Mouse (Mus musculus) MEL (cell line): ENCODE measurements around the gene Alpk1. TPM values are rescaled to one million over a fixed set of nuclear protein-coding genes. Genes with fewer than 3 reads are reported as not detected.

Experiments used
- DNase-seq: peaks from one replicate; pipeline ENCODE4 v3.0.0; 2011; ENCODE audit warnings: low read depth, low spot score
- H3K27ac ChIP-seq: 2 replicates; pipeline ENCODE4 v1.5.1; 2012; ENCODE audit warnings: low read depth, mild to moderate bottlenecking, control low read depth, low read length, moderate library complexity; ENCODE audit not compliant: control insufficient read depth
- H3K27me3 ChIP-seq, 2 experiments: fragments of 150-350 bp in 1 of 2; sonication (generic) in 1 of 2; 2 replicates each; pipeline ENCODE4 v1.6.1; 2012; ENCODE audit warnings: low read length in 2 of 2, mild to moderate bottlenecking in 2 of 2, improper control_type of control experiment in 1 of 2, moderate library complexity in 1 of 2; ENCODE audit not compliant: insufficient read depth in 2 of 2, control insufficient read depth in 1 of 2
- H3K36me3 ChIP-seq, 2 experiments: 2 replicates each; pipeline ENCODE4 v1.6.1; 2012 to 2014; ENCODE audit warnings: low read length in 2 of 2, improper control_type of control experiment in 1 of 2, inconsistent platforms in 1 of 2, mild to moderate bottlenecking in 1 of 2; ENCODE audit not compliant: insufficient read depth in 2 of 2, control insufficient read depth in 1 of 2
- H3K4me1 ChIP-seq, 2 experiments: fragments of 150-350 bp in 1 of 2; sonication (generic) in 1 of 2; 2 replicates each; pipeline ENCODE4 v1.6.1; 2012; ENCODE audit warnings: low read length in 2 of 2, improper control_type of control experiment in 1 of 2, mild to moderate bottlenecking in 1 of 2; ENCODE audit not compliant: insufficient read depth in 2 of 2, control insufficient read depth in 1 of 2
- H3K4me3 ChIP-seq, 2 experiments: fragments of 150-350 bp in 1 of 2; sonication (generic) in 1 of 2; 2 replicates each; pipeline ENCODE4 v1.5.1; 2012; ENCODE audit warnings: low read depth in 2 of 2, low read length in 2 of 2, mild to moderate bottlenecking in 2 of 2, moderate library complexity in 2 of 2, control low read depth in 1 of 2, improper control_type of control experiment in 1 of 2; ENCODE audit not compliant: control insufficient read depth in 1 of 2, insufficient read depth in 1 of 2
- H3K79me2 ChIP-seq: 2 replicates; pipeline ENCODE4 v1.6.1; 2012; ENCODE audit warnings: mild to moderate bottlenecking, low read length, moderate library complexity; ENCODE audit not compliant: control insufficient read depth, poor library complexity, insufficient read depth
- H3K9ac ChIP-seq: 2 replicates; pipeline ENCODE4 v1.6.1; 2012; ENCODE audit warnings: low read depth, mild to moderate bottlenecking, control low read depth, low read length, moderate library complexity; ENCODE audit not compliant: control insufficient read depth, poor library complexity, severe bottlenecking
- H3K9me3 ChIP-seq: fragments of 150-350 bp; sonication (generic); replicated peaks from 2 replicates; pipeline ENCODE4 v1.6.1; 2012; ENCODE audit warnings: mild to moderate bottlenecking, low read length, improper control_type of control experiment, moderate library complexity; ENCODE audit not compliant: insufficient read depth
- BHLHE40 ChIP-seq: IDR thresholded peaks from 2 replicates; pipeline ENCODE4 v1.6.1; 2012; ENCODE audit warnings: low read depth, mild to moderate bottlenecking, inconsistent platforms, low read length, improper control_type of control experiment, borderline replicate concordance
- CHD1 ChIP-seq: IDR thresholded peaks from 2 replicates; pipeline ENCODE4 v1.6.1; 2012; ENCODE audit warnings: low read depth, mild to moderate bottlenecking, inconsistent platforms, low read length, improper control_type of control experiment
- CHD2 ChIP-seq: IDR thresholded peaks from 2 replicates; pipeline ENCODE4 v1.6.1; 2011; ENCODE audit warnings: low read length, improper control_type of control experiment
- CTCF ChIP-seq, 3 experiments: IDR thresholded peaks in 2 of 3; conservative IDR thresholded peaks in 1 of 3; 2 replicates each; pipeline ENCODE4 v1.5.1; 2011 to 2012; ENCODE audit warnings: low read length in 3 of 3, low read depth in 2 of 3, mild to moderate bottlenecking in 2 of 3, improper control_type of control experiment in 1 of 3, inconsistent platforms in 1 of 3, mixed read lengths in 1 of 3, moderate library complexity in 1 of 3; ENCODE audit not compliant: control insufficient read depth in 1 of 3, insufficient read depth in 1 of 3, poor library complexity in 1 of 3, severe bottlenecking in 1 of 3
- ELF1 ChIP-seq: IDR thresholded peaks from 2 replicates; pipeline ENCODE4 v1.6.1; 2014; ENCODE audit warnings: low read depth, mild to moderate bottlenecking, inconsistent platforms, low read length, improper control_type of control experiment, moderate library complexity
- EP300 ChIP-seq, 2 experiments: IDR thresholded peaks; 2 replicates each; pipeline ENCODE4 v1.6.1; 2011; ENCODE audit warnings: improper control_type of control experiment in 2 of 2, low read length in 2 of 2, low read depth in 1 of 2, mild to moderate bottlenecking in 1 of 2
- ETS1 ChIP-seq: IDR thresholded peaks from 2 replicates; pipeline ENCODE4 v1.6.1; 2012; ENCODE audit warnings: low read depth, mild to moderate bottlenecking, inconsistent platforms, low read length, improper control_type of control experiment, moderate library complexity
- HCFC1 ChIP-seq: IDR thresholded peaks from 2 replicates; pipeline ENCODE4 v1.6.1; 2012; ENCODE audit warnings: low read depth, mild to moderate bottlenecking, inconsistent platforms, low read length, improper control_type of control experiment, moderate library complexity
- JUND ChIP-seq: IDR thresholded peaks from 2 replicates; pipeline ENCODE4 v1.6.1; 2011; ENCODE audit warnings: low read depth, mild to moderate bottlenecking, improper control_type of control experiment, low read length
- MAFK ChIP-seq: IDR thresholded peaks from 2 replicates; pipeline ENCODE4 v1.6.1; 2011; ENCODE audit warnings: low read depth, mild to moderate bottlenecking, low read length, improper control_type of control experiment, borderline replicate concordance
- MAX ChIP-seq: IDR thresholded peaks from 2 replicates; pipeline ENCODE4 v1.6.1; 2011; ENCODE audit warnings: low read length, improper control_type of control experiment
- MAZ ChIP-seq: IDR thresholded peaks from 2 replicates; pipeline ENCODE4 v1.6.1; 2012; ENCODE audit warnings: low read depth, mild to moderate bottlenecking, inconsistent platforms, low read length, improper control_type of control experiment
- MEF2A ChIP-seq: IDR thresholded peaks from 2 replicates; pipeline ENCODE4 v1.6.1; 2014; ENCODE audit warnings: low read depth, mild to moderate bottlenecking, inconsistent platforms, low read length, improper control_type of control experiment; ENCODE audit not compliant: poor library complexity, insufficient replicate concordance, severe bottlenecking; ENCODE audit errors: extremely low read depth
- MXI1 ChIP-seq: IDR thresholded peaks from 2 replicates; pipeline ENCODE4 v1.6.1; 2011; ENCODE audit warnings: mild to moderate bottlenecking, low read depth, low read length, improper control_type of control experiment
- NELFE ChIP-seq: IDR thresholded peaks from 2 replicates; pipeline ENCODE4 v1.6.1; 2011; ENCODE audit warnings: low read depth, low read length, improper control_type of control experiment
- NRF1 ChIP-seq: IDR thresholded peaks from 2 replicates; pipeline ENCODE4 v1.6.1; 2014; ENCODE audit warnings: low read depth, mild to moderate bottlenecking, inconsistent platforms, low read length, improper control_type of control experiment, moderate library complexity; ENCODE audit not compliant: poor library complexity, insufficient read depth, severe bottlenecking
- POLR2A ChIP-seq, 2 experiments: IDR thresholded peaks; 2 replicates each; pipeline ENCODE4 v1.6.1; 2011 to 2012; ENCODE audit warnings: low read length in 2 of 2, mild to moderate bottlenecking in 2 of 2, control low read depth in 1 of 2, improper control_type of control experiment in 1 of 2, low read depth in 1 of 2, moderate library complexity in 1 of 2; ENCODE audit not compliant: control insufficient read depth in 1 of 2, insufficient read depth in 1 of 2, poor library complexity in 1 of 2
- POLR2AphosphoS2 ChIP-seq: IDR thresholded peaks from 2 replicates; pipeline ENCODE4 v1.6.1; 2011; ENCODE audit warnings: low read length, improper control_type of control experiment
- RCOR1 ChIP-seq: IDR thresholded peaks from 2 replicates; pipeline ENCODE4 v1.6.1; 2012; ENCODE audit warnings: low read depth, mild to moderate bottlenecking, inconsistent platforms, low read length, improper control_type of control experiment
- SMC3 ChIP-seq: IDR thresholded peaks from 2 replicates; pipeline ENCODE4 v1.6.1; 2011; ENCODE audit warnings: low read depth, low read length, improper control_type of control experiment
- TAL1 ChIP-seq: IDR thresholded peaks from 2 replicates; pipeline ENCODE4 v1.6.1; 2012; ENCODE audit warnings: mild to moderate bottlenecking, inconsistent platforms, low read length, moderate library complexity, mixed read lengths
- UBTF ChIP-seq: IDR thresholded peaks from 2 replicates; pipeline ENCODE4 v1.6.1; 2012; ENCODE audit warnings: low read depth, mild to moderate bottlenecking, inconsistent platforms, low read length, improper control_type of control experiment, moderate library complexity, borderline replicate concordance; ENCODE audit not compliant: insufficient read depth
- USF1 ChIP-seq: IDR thresholded peaks from 2 replicates; pipeline ENCODE4 v1.6.1; 2014; ENCODE audit warnings: low read depth, mild to moderate bottlenecking, inconsistent platforms, low read length, improper control_type of control experiment, moderate library complexity
- ZKSCAN1 ChIP-seq: IDR thresholded peaks from 2 replicates; pipeline ENCODE4 v1.6.1; 2012; ENCODE audit warnings: low read depth, mild to moderate bottlenecking, inconsistent platforms, low read length, improper control_type of control experiment, moderate library complexity
- polyA plus RNA-seq, 2 experiments: library from polyadenylated mRNA; stranded (reverse) in 1 of 2; unstranded in 1 of 2; fragments of >175 nt in 1 of 2; fragments of >200 nt in 1 of 2; gene quantifications; 2 replicates each; pipeline versions ENCODE4 v1.2.1 to v1.2.4; 2012; ENCODE audit warnings: low replicate concordance in 2 of 2, low read depth in 1 of 2; ENCODE audit not compliant: insufficient read length in 2 of 2, insufficient read depth in 1 of 2, missing spikeins in 1 of 2
- total RNA-seq: library from RNA; depleted of rRNA; stranded (reverse); fragments of 300-350 nt; gene quantifications from 2 replicates; pipeline ENCODE4 v1.2.3, GENCODE M21; 2012

Alpk1 gene
- total and polyA plus RNA-seq, 3 experiments, result 1.8 to 2.4 TPM; not detected in 1

DNA sequence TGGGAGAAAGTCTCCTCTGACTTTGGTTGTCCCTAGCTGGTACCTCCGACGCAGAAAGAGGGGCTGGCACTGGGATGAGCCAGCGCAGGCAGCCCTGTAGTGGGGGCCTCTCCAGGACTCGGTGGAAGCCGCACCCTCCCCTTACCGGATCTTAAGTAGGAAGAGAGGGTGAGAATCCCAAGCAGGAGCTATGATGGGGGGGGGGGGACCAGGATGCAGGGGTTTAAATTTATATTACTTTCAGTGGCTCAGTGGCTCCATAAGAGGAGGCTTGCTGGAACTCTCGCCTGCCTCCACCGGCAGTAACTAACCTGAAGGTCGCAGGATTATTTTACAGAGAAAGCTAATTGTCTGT lies 152.4 kb downstream of the Alpk1 start:
- DNase-seq, result no peak
- TF ChIP-seq CTCF (IDR thresholded peaks at IDR 0.05 in 2 of 3, conservative IDR thresholded peaks at IDR 0.05 in 1 of 3; ENCODE audit: control insufficient read depth in 1 of 3, insufficient read depth in 1 of 3, low read depth in 2 of 3, low read length in 3 of 3, poor library complexity in 1 of 3, severe bottlenecking in 1 of 3), result no peak
- no peak for TF ChIP-seq NELFE
- TF ChIP-seq MAFK, result no peak
- TF ChIP-seq RCOR1, result no peak
- no peak for TF ChIP-seq UBTF
- no peak for TF ChIP-seq ZKSCAN1
- no peak for TF ChIP-seq MXI1
- TF ChIP-seq HCFC1, result no peak
- no peak for TF ChIP-seq JUND
- TF ChIP-seq TAL1, result no peak
- TF ChIP-seq SMC3, result no peak
- TF ChIP-seq, all 39 proteins: peak for 0
- H3K4me3 ChIP-seq, result no peak overlapping the region
- H3K79me2 ChIP-seq, result no peaks in the 10 kb centered on the region; the same call in 1 of the 2 replicates
- peaks cover 3 to 5% of the 10 kb centered on the region in 2 experiments for H3K27me3 ChIP-seq
- no peak overlapping the region for H3K27ac ChIP-seq
- no peak overlapping the region for H3K9ac ChIP-seq
- H3K4me1 ChIP-seq, result no peaks in the 10 kb centered on the region
- no peaks in the 10 kb centered on the region for H3K9me3 ChIP-seq
- peaks cover 0 to 3% of the 10 kb centered on the region in 2 experiments; a peak in 1 of 4 replicates for H3K36me3 ChIP-seq

DNA sequence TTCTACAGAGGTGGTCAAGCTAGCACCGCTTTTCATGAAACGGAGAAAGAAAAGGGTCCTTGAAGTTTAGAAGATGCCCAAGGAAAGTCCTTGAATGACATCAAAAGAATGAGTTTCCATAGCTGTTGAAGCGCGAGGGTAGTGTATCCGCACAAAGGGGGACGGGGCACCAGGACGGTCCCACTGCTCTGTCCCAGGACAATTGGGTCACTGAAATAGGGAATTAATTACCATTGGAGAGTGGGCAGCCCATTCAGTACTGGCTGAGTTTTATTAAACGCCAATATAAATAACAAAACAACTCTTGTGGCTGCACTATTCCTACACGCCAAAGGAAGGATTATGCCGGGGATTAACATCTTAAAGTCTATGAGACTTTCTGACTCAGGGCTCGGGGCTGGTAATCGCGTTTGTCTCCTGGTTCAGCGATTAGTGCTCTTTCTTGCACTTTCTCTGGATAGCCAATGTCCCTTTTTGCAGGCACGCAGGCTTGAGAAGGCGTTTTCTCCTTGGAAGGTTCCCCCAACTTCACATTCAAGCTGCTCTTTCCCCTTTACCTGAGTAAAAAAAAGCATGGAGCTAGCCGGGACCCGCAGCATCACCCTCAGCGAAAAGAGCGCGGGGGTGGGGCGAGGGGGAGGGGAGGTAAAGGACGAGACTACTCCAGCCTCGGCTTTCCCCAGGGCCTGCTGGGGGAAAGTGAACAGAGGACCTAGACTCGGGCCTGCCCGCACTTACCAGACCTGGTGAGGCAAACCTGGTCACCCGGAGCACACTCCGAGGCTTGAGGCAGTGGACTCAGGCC lies 153.0 kb downstream of the Alpk1 start:
- no peak for DNase-seq
- Histone ChIP-seq H3K79me2 (no peaks in the 10 kb centered on the region; the same call in 1 of the 2 replicates), H3K4me3 (no peak overlapping the region), H3K27ac (no peak overlapping the region), H3K27me3 (peaks cover 3 to 5% of the 10 kb centered on the region in 2 experiments), H3K9me3 (no peaks in the 10 kb centered on the region), H3K36me3 (peaks cover 0 to 3% of the 10 kb centered on the region in 2 experiments; a peak in 1 of 4 replicates), H3K4me1 (no peaks in the 10 kb centered on the region), H3K9ac (no peak overlapping the region)
- no peak for TF ChIP-seq NRF1
- no peak for TF ChIP-seq HCFC1
- TF ChIP-seq SMC3, result no peak
- TF ChIP-seq MXI1, result no peak
- TF ChIP-seq POLR2AphosphoS2, result no peak
- TF ChIP-seq BHLHE40, result no peak
- no peak for TF ChIP-seq MAX
- TF ChIP-seq EP300 (IDR thresholded peaks at IDR 0.05; ENCODE audit: low read depth in 1 of 2, low read length in 2 of 2), result no peak
- TF ChIP-seq USF1, result no peak
- TF ChIP-seq ETS1, result no peak
- TF ChIP-seq CHD1, result no peak
- TF ChIP-seq CHD2, result no peak
- TF ChIP-seq MEF2A, result no peak
- no peak for TF ChIP-seq TAL1
- no peak for TF ChIP-seq ELF1
- no peak for TF ChIP-seq POLR2A (IDR thresholded peaks at IDR 0.05; ENCODE audit: control insufficient read depth in 1 of 2, insufficient read depth in 1 of 2, low read depth in 1 of 2, low read length in 2 of 2, poor library complexity in 1 of 2)
- no peak for TF ChIP-seq MAZ
